Mouse (Mus musculus) cerebellum, adult (tissue): Measurements from ENCODE around the gene Ceacam5.

ENCODE experiments used
- ATAC-seq: cut with Nextera tagmentation; 2 replicates; pipeline ENCODE4 v1.9.2; 2017; ENCODE audit warnings: mild to moderate bottlenecking, moderate library complexity, mixed read lengths; ENCODE audit not compliant: insufficient number of reproducible peaks, low FRiP score, low TSS enrichment

The Ceacam5 gene

DNA sequence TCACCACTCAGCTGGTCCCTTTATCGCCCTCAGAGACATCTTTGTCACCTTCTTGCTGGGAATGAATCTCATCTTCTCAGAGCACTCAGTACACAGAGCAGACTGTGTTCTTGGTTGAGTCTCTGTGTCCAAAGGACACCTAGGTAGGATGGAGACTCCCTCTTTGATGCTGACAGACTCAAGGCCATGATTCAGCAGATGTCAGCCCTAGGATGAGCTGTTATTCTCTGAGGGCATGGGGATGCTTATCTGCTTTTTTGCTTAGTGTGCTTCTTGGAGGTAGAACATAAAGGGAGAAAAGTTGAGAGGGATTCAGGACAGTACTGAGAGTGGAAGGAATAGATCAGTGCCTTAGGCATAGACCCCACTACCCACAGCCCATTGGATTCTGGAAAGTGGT, at the start of gene Ceacam5:
Gene Ceacam5, plus strand, starts transcription at position 301 of the 400 bp plus-strand sequence.
- ATAC-seq, result no peak
